Mouse (Mus musculus) liver, embryonic 15.5 days (tissue): ENCODE measurements around the gene Serpinb6b. TPM values are rescaled to one million over a fixed set of nuclear protein-coding genes. Genes with fewer than 3 reads are reported as not detected.
"Not testable (repeated sequence)": the region's sequence is repeated elsewhere in the genome, so short reads cannot be mapped to it uniquely, and the experiment has no call there.

ENCODE experiments used
- ATAC-seq: fragments of 200-750 bp; cut with Nextera tagmentation; 2 replicates; pipeline ENCODE4 v1.8.0; 2017; ENCODE audit warnings: moderate number of reproducible peaks, mild to moderate bottlenecking, moderate library complexity; ENCODE audit not compliant: insufficient read depth
- H3K27ac ChIP-seq: fragments of 300-500 bp; sonication (generic); replicated peaks from 2 replicates; pipeline ENCODE4 v1.5.1; 2015; ENCODE audit warnings: mild to moderate bottlenecking, inconsistent platforms
- H3K27me3 ChIP-seq: fragments of 300-500 bp; sonication (generic); 2 replicates; pipeline ENCODE4 v1.6.1; 2015; ENCODE audit warnings: mild to moderate bottlenecking, inconsistent platforms
- H3K36me3 ChIP-seq: fragments of 300-500 bp; sonication (generic); replicated peaks from 2 replicates; pipeline ENCODE4 v1.6.1; 2015; ENCODE audit warnings: moderate library complexity, mild to moderate bottlenecking, inconsistent platforms
- H3K4me1 ChIP-seq: fragments of 300-500 bp; sonication (generic); replicated peaks from 2 replicates; pipeline ENCODE4 v1.6.1; 2015; ENCODE audit warnings: inconsistent platforms
- H3K4me2 ChIP-seq: fragments of 300-500 bp; sonication (generic); 2 replicates; pipeline ENCODE4 v1.6.1; 2015; ENCODE audit warnings: moderate library complexity, mild to moderate bottlenecking, inconsistent platforms
- H3K4me3 ChIP-seq: fragments of 300-500 bp; sonication (generic); replicated peaks from 2 replicates; pipeline ENCODE4 v1.5.1; 2015; ENCODE audit warnings: mild to moderate bottlenecking, inconsistent platforms
- H3K9ac ChIP-seq: fragments of 300-500 bp; sonication (generic); 2 replicates; pipeline ENCODE4 v1.6.1; 2015; ENCODE audit warnings: moderate library complexity, mild to moderate bottlenecking, inconsistent platforms
- H3K9me3 ChIP-seq: fragments of 300-500 bp; sonication (generic); replicated peaks from 2 replicates; pipeline ENCODE4 v1.6.1; 2016; ENCODE audit warnings: inconsistent platforms
- WGBS: fragments of 180-500 bp; shearing (Covaris S2); methylation state at CpG from one replicate; pipeline ENCODE4 v1.1.7; 2015; ENCODE audit warnings: mixed read lengths; ENCODE audit not compliant: insufficient replicate concordance; 5-methylcytosine and 5-hydroxymethylcytosine counted together
- polyA plus RNA-seq: library from polyadenylated mRNA; unstranded; fragments of >200 nt; fragmentation: Nextera tagmentation; extraction: Ambion mirVana; gene quantifications from 2 replicates; pipeline ENCODE4 v1.2.1, GENCODE M21; 2015

The Serpinb6b gene
- polyA plus RNA-seq, 1 experiment from 2014 or later = 4.6 TPM

- H3K9ac ChIP-seq = no peak overlapping the region
- H3K4me3 ChIP-seq = no peak overlapping the region
- H3K27me3 ChIP-seq = no peaks in the 10 kb centered on the region
- no peak overlapping the region for H3K4me2 ChIP-seq
- H3K4me1 ChIP-seq = no peaks in the 10 kb centered on the region; the same call in 1 of the 2 replicates
- ATAC-seq = no peak
- 73% methylated on average over 4 of the region's 4 CpGs for WGBS
- no peaks in the 10 kb centered on the region for H3K9me3 ChIP-seq
- H3K36me3 ChIP-seq = no peaks in the 10 kb centered on the region
- H3K27ac ChIP-seq = no peak overlapping the region
These were observed 7.1 kb upstream of the Serpinb6b start for GRCm38 (mm10) chr13:32957917-32958316.

GRCm38 (mm10) chr13:32958521-32958920 lies 6.5 kb upstream of the Serpinb6b start:
- 58% methylated on average over 7 of the region's 7 CpGs for WGBS

DNA sequence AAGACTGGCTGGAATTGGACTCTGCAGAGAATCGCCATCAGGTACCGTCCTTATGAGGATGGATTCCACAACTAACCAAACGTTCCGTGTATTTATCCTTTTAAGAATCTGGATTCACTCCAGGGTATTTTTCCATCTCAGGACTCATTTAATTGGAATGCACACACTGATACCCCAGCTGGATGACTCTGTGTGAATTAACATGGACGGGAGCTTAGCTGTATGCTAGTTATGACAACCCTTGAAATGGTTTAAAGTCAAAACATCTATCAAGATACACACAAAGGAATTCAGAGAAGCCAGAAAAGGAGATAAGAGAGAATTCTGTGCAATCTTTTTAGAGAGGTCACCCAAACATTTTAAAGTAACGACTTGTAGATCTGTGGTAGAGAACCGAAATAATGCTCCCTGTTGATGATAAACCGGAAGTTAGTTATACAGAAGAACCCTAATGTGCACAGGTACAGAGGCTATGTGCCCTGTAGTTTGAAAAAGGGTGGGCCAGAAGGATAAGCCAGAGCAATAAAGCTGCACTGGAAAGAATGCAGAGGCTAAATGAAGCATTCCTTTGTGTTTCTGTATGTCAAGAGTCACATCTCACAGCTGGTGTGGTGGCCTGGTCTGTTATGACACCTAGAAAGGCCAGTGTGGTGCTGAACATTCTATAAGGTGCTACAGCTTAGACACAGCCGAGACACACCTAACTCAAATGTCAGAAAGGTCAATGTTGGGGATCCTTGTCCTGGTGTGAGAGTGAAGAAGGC lies 837 bp upstream of the Serpinb6b start:
- no peak for ATAC-seq
- Histone ChIP-seq H3K9ac (no peak overlapping the region), H3K9me3 (no peaks in the 10 kb centered on the region), H3K4me1 (peaks cover 47% of the 10 kb centered on the region), H3K4me3 (no peak overlapping the region), H3K27ac (no peak overlapping the region), H3K27me3 (no peaks in the 10 kb centered on the region), H3K4me2 (no peak overlapping the region), H3K36me3 (no peaks in the 10 kb centered on the region)
- 69% methylated on average over 9 of the region's 9 CpGs for WGBS

More at GRCm38 (mm10) chr13:32958521-32958920, 6.5 kb upstream of the Serpinb6b start:
- H3K4me2 ChIP-seq, H3K36me3 ChIP-seq, H3K9ac ChIP-seq, ATAC-seq, H3K27ac ChIP-seq, H3K4me1 ChIP-seq, H3K27me3 ChIP-seq, H3K4me3 ChIP-seq, H3K9me3 ChIP-seq: not testable (repeated sequence)

- peak overlapping the region; percentile 47; the same call in 1 of the 2 replicates for H3K4me3 ChIP-seq
- H3K4me1 ChIP-seq = peaks cover 66% of the 10 kb centered on the region
These were observed 1.1 kb downstream of the Serpinb6b start for GRCm38 (mm10) chr13:32966116-32966515.

GRCm38 (mm10) chr13:32967233-32967632 lies 2.2 kb downstream of the Serpinb6b start:
- H3K9me3 ChIP-seq = no peaks in the 10 kb centered on the region
- H3K36me3 ChIP-seq = no peaks in the 10 kb centered on the region
- peak overlapping the region; percentile 96 for H3K27ac ChIP-seq
- ATAC-seq = no peak
- H3K4me1 ChIP-seq = peaks cover 73% of the 10 kb centered on the region
- no peak overlapping the region for H3K4me2 ChIP-seq
- no peak overlapping the region for H3K9ac ChIP-seq
- no peak overlapping the region for H3K4me3 ChIP-seq
- no peaks in the 10 kb centered on the region for H3K27me3 ChIP-seq

More at GRCm38 (mm10) chr13:32966116-32966515, 1.1 kb downstream of the Serpinb6b start:
- no peaks in the 10 kb centered on the region for H3K27me3 ChIP-seq
- H3K27ac ChIP-seq = peak overlapping the region; percentile 73
- ATAC-seq = no peak
- H3K36me3 ChIP-seq = no peaks in the 10 kb centered on the region
- WGBS = 19% methylated on average over 5 of the region's 5 CpGs
- H3K4me2 ChIP-seq = peak overlapping the region; percentile 75
- peak overlapping the region; percentile 54; the same call in 1 of the 2 replicates for H3K9ac ChIP-seq
- no peaks in the 10 kb centered on the region for H3K9me3 ChIP-seq

GRCm38 (mm10) chr13:32968353-32968984 lies 3.5 kb downstream of the Serpinb6b start:
- ATAC-seq = peak; percentile 97
- Histone ChIP-seq H3K4me1 (peaks cover 73% of the 10 kb centered on the region), H3K36me3 (no peaks in the 10 kb centered on the region), H3K9me3 (no peaks in the 10 kb centered on the region), H3K4me3 (peak overlapping the region; percentile 55), H3K4me2 (peak overlapping the region; percentile 74), H3K27me3 (no peaks in the 10 kb centered on the region), H3K27ac (peak overlapping the region; percentile 96), H3K9ac (peak overlapping the region; percentile 65)
- 27% methylated on average over 5 of the region's 5 CpGs for WGBS

DNA sequence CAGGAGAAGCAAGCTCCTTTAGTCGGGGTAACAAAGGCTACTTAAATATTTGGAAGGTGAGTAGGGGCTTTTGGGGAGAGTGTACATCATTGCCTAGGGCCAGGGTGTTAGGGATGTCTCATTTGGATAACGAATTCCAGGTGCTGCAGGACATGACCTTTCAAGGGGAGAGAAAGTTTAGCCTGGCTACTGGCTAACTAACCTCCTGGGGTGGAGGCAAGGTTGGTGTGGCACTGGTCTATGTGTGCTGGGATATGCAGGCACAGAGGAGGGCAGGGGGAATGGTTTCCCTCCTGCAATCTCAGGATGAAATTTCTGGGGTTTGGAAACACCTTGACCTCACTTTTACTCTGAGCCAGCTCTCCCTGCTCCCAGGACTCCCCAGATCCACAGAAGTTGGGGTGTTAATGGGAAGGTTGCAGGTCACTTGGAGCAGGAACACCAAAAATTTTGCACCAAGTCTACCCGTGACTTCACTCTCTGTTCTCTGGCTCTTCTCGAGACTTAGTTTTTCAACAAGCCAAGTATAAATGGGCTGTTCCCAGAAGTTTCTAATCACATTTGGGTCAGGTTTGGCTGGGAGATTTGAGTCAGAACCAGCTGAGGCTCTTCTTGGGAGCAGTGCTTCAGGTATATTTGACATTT lies 4.1 kb downstream of the Serpinb6b start:
- H3K4me1 ChIP-seq = peaks cover 73% of the 10 kb centered on the region
- H3K27ac ChIP-seq = peak overlapping the region; percentile 96
- peak overlapping the region; percentile 74 for H3K4me2 ChIP-seq
- peak overlapping the region; percentile 65 for H3K9ac ChIP-seq
- H3K27me3 ChIP-seq = no peaks in the 10 kb centered on the region
- H3K4me3 ChIP-seq = peak overlapping the region; percentile 55
- WGBS = 32% methylated on average over 4 of the region's 4 CpGs
- H3K9me3 ChIP-seq = no peaks in the 10 kb centered on the region
- ATAC-seq = peak; percentile 82
- no peaks in the 10 kb centered on the region for H3K36me3 ChIP-seq

- WGBS = 76% methylated on average over 1 of the region's 1 CpGs
- peaks cover 69% of the 10 kb centered on the region for H3K4me1 ChIP-seq
- H3K9me3 ChIP-seq = no peaks in the 10 kb centered on the region
- peak overlapping the region; percentile 55 for H3K4me3 ChIP-seq
- peak overlapping the region; percentile 65 for H3K9ac ChIP-seq
- no peak for ATAC-seq
- no peaks in the 10 kb centered on the region for H3K36me3 ChIP-seq
- H3K27ac ChIP-seq = peak overlapping the region; percentile 96
- H3K4me2 ChIP-seq = peak overlapping the region; percentile 74
- H3K27me3 ChIP-seq = no peaks in the 10 kb centered on the region
These were observed 4.6 kb downstream of the Serpinb6b start for GRCm38 (mm10) chr13:32969641-32970040.

GRCm38 (mm10) chr13:32970776-32971175 lies 5.8 kb downstream of the Serpinb6b start:
- no peak overlapping the region for H3K9ac ChIP-seq
- H3K4me1 ChIP-seq = peaks cover 68% of the 10 kb centered on the region
- H3K27ac ChIP-seq = peak overlapping the region; percentile 96
- H3K4me2 ChIP-seq = peak overlapping the region; percentile 74
- no peaks in the 10 kb centered on the region for H3K9me3 ChIP-seq
- H3K4me3 ChIP-seq = no peak overlapping the region
- no peaks in the 10 kb centered on the region for H3K27me3 ChIP-seq
- no peak for ATAC-seq
- 47% methylated on average over 3 of the region's 3 CpGs for WGBS
- H3K36me3 ChIP-seq = 0 out of 2 replicates have a peak, but pooled peaks cover 4% of the 10 kb centered on the region

DNA sequence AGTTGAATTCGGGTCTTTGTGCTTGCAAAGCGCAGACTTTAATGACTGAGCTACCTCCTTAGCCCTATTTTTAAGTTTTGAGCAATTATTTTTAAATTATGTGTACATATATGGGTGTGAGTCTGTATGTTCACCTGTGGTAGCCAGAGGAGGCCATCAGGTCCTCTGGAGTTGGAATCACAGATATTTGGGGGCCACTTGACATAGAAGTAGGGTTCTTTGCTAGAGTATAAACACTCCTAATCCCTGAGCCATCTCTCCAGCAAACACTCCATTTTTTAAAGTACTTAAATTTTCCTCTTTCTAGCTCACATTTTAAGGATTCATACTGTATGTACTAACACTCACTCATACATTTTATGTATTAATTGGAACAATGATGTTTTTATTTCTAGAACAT lies 9.3 kb downstream of the Serpinb6b start:
- Histone ChIP-seq H3K4me3 (no peak overlapping the region), H3K36me3 (0 out of 2 replicates have a peak, but pooled peaks cover 12% of the 10 kb centered on the region), H3K4me1 (peaks cover 40% of the 10 kb centered on the region), H3K27me3 (no peaks in the 10 kb centered on the region), H3K4me2 (no peak overlapping the region), H3K9me3 (no peaks in the 10 kb centered on the region), H3K9ac (no peak overlapping the region), H3K27ac (no peak overlapping the region)
- no peak for ATAC-seq
- 82% methylated on average over 2 of the region's 2 CpGs for WGBS

GRCm38 (mm10) chr13:32974889-32975460 lies 10.0 kb downstream of the Serpinb6b start:
- Histone ChIP-seq H3K9ac (no peak overlapping the region), H3K36me3 (0 out of 2 replicates have a peak, but pooled peaks cover 12% of the 10 kb centered on the region), H3K9me3 (no peaks in the 10 kb centered on the region), H3K27ac (0 out of 2 replicates have a peak overlapping the region, but pooled peaks have one; percentile 14), H3K4me1 (peaks cover 33% of the 10 kb centered on the region), H3K4me2 (no peak overlapping the region), H3K27me3 (no peaks in the 10 kb centered on the region), H3K4me3 (no peak overlapping the region)
- 61% methylated on average over 3 of the region's 3 CpGs for WGBS
- ATAC-seq = no peak
